Mouse (Mus musculus) spleen, postnatal 0 days (tissue): Measurements from ENCODE around the gene Cntn4. TPM values are rescaled to one million over a fixed set of nuclear protein-coding genes. Genes with fewer than 3 reads are reported as not detected.

Experiments
- polyA plus RNA-seq: library from polyadenylated mRNA; unstranded; fragments of >200 nt; fragmentation: Nextera tagmentation; extraction: Ambion mirVana; gene quantifications from 2 replicates; pipeline ENCODE4 v1.2.1, GENCODE M21; 2015

The Cntn4 gene
- 2.6 and 4.4 TPM in 2 replicates for polyA plus RNA-seq

DNA sequence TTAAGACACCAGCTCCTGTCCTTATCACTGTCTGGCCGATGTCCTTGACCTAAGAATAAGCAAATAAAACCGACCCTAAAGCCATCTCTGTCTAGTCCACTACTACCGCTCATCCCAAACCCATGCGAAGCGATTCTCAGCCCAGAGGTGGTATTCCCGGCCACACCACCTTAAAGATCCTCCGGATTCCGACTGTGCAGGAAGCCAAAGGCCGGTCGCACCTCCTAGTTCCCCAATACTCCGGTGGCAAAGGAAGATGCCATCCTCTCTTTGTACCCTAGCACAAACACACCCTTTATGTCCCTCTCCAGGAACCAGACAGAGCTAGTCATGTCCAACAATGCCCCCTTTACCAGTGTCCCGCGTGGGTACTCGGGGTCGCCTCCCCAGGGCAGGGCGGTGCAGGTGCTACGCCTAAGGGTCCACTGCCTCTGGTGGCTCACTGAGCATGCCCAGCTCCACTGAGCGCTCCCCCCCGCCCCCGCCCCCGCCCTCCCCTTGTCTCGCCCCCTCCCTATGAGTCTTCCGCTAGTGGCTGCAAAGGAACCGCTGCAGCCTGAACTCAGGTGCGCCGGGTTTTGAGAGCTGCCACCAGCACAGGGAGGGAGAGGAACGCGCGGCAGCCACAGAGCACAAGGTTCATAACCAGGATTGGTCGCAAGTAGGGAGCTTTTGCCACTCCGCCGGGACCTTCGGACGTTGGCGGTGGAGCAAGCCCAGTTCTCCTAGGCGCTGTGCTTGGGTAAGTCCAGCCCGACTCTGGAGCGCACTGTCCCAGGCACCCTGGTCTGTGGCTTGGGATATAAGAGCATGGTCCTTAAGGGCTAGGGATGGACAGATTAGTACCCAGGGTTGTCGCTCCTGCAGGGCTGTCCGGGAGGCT lies at the start of gene Cntn4:
TSS of gene Cntn4 (plus strand) at position 512 of the 883 bp plus-strand sequence.

